Mouse (Mus musculus) ES-E14 (cell line): ENCODE data around the gene Palm. TPM values are rescaled to one million over a fixed set of nuclear protein-coding genes. Genes with fewer than 3 reads are reported as not detected.

ENCODE experiments used
- DNase-seq: peaks from one replicate; pipeline ENCODE4 v3.0.0-alpha.2; 2013; ENCODE audit warnings: low read depth, low spot score
- H3K27ac ChIP-seq: 2 replicates; pipeline ENCODE4 v1.5.1; 2012; ENCODE audit warnings: low read depth, mild to moderate bottlenecking, low read length, moderate library complexity, mixed read lengths; ENCODE audit not compliant: poor library complexity, insufficient read depth, severe bottlenecking
- H3K36me3 ChIP-seq: 2 replicates; pipeline ENCODE4 v1.6.1; 2012; ENCODE audit warnings: mild to moderate bottlenecking, low read length, moderate library complexity, mixed read lengths; ENCODE audit not compliant: control insufficient read depth, poor library complexity, insufficient read depth, severe bottlenecking
- H3K4me1 ChIP-seq, 2 experiments: fragments of 150-350 bp in 1 of 2; sonication (generic) in 1 of 2; 2 replicates each; pipeline ENCODE4 v1.6.1; 2012; ENCODE audit warnings: low read length in 2 of 2, mild to moderate bottlenecking in 1 of 2, mixed read lengths in 1 of 2; ENCODE audit not compliant: control insufficient read depth in 2 of 2, insufficient read depth in 2 of 2, poor library complexity in 1 of 2
- H3K4me3 ChIP-seq, 2 experiments: fragments of 150-350 bp in 1 of 2; sonication (generic) in 1 of 2; 2 replicates each; pipeline ENCODE4 v1.5.1; 2012; ENCODE audit warnings: low read length in 2 of 2, low read depth in 1 of 2, mild to moderate bottlenecking in 1 of 2, mixed read lengths in 1 of 2; ENCODE audit not compliant: insufficient read depth in 1 of 2, poor library complexity in 1 of 2, severe bottlenecking in 1 of 2
- H3K9ac ChIP-seq: 2 replicates; pipeline ENCODE4 v1.6.1; 2012; ENCODE audit warnings: low read depth, mild to moderate bottlenecking, low read length, mixed read lengths; ENCODE audit not compliant: poor library complexity, insufficient read depth, severe bottlenecking
- H3K9me3 ChIP-seq: fragments of 150-350 bp; sonication (generic); 2 replicates; pipeline ENCODE4 v1.6.1; 2012; ENCODE audit warnings: low read depth, mild to moderate bottlenecking, low read length; ENCODE audit not compliant: control insufficient read depth, insufficient read depth
- CHD2 ChIP-seq: IDR thresholded peaks from 2 replicates; pipeline ENCODE4 v1.6.1; 2014; ENCODE audit warnings: mild to moderate bottlenecking, low read depth, low read length, inconsistent platforms
- HCFC1 ChIP-seq: IDR thresholded peaks from 2 replicates; pipeline ENCODE4 v1.6.1; 2012; ENCODE audit warnings: low read length, inconsistent platforms, borderline replicate concordance; ENCODE audit not compliant: insufficient read depth
- MAFK ChIP-seq: IDR thresholded peaks from 2 replicates; pipeline ENCODE4 v1.6.1; 2014; ENCODE audit warnings: mild to moderate bottlenecking, low read depth, low read length, inconsistent platforms; ENCODE audit not compliant: insufficient read depth
- ZC3H11A ChIP-seq: IDR thresholded peaks from 2 replicates; pipeline ENCODE4 v1.6.1; 2012; ENCODE audit warnings: low read depth, mild to moderate bottlenecking, inconsistent platforms, low read length, borderline replicate concordance
- ZNF384 ChIP-seq: IDR thresholded peaks from 2 replicates; pipeline ENCODE4 v1.6.1; 2012; ENCODE audit warnings: low read depth, low read length, inconsistent platforms
- in situ Hi-C, 2 experiments: fragments of 600-800 bp; cut with MboI; formaldehyde crosslinking; loops; one replicate each; pipeline ENCODE4 v1.15.1; 2025; ENCODE audit warnings: low sequenced_read_pairs in 2 of 2, inconsistent platforms in 1 of 2; ENCODE audit not compliant: unreplicated experiment in 2 of 2
- total RNA-seq: library from RNA; depleted of rRNA; stranded (reverse); fragments of 300-350 nt; gene quantifications from 2 replicates; pipeline ENCODE4 v1.2.3, GENCODE M21; 2012

The Palm gene
- total RNA-seq, 1 experiment, result 10.7 TPM

DNA sequence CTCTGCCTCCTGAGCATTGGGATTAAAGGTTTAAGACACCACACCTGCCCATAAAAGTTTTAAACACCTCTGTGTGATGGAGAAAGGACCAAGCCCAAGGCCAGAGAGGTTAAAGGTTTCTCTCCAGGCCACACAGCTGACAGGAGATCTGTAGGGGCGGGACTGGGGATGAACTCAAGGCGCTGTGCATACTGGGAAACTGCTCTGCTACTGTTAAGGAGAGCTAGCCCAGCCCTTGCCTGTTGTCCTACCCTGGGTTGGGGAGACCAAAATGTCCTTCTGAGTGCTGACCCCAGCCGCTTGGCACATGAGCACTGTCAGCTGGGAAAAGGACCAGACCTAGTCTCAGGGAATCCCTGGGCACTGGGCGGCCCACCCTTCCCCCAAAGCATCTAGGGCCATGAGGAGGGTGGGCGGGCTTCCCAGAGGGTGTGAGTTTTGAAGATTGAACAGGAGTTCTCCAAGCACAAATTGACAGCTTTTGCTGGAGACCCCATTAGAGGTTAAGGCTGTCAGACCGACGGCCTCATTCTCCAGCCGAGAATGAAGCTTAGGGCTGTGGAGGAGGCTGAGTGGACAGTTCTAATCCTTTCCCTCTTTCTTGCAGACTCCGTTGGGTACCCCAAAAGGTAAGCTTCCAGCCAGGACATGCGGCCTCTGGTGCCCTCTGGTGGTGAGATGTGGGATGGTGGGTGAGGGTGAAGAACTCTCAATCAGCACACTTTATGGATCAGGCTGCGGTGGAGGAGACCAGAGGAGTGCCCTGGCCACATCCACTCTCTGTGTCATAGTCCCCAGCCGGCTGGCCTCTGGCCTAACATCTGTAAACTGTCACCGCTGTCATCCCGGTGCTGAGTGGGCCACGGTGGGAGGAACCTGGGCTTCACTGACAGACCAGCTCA is 18.6 kb downstream of the Palm start:
- DNase-seq, result peak; percentile 64
- TF ChIP-seq MAFK (no peak), ZC3H11A (no peak; the same call in 1 of the 2 replicates), HCFC1 (no peak), CHD2 (no peak), ZNF384 (no peak)
- in situ Hi-C loops, result no loop called here

DNA sequence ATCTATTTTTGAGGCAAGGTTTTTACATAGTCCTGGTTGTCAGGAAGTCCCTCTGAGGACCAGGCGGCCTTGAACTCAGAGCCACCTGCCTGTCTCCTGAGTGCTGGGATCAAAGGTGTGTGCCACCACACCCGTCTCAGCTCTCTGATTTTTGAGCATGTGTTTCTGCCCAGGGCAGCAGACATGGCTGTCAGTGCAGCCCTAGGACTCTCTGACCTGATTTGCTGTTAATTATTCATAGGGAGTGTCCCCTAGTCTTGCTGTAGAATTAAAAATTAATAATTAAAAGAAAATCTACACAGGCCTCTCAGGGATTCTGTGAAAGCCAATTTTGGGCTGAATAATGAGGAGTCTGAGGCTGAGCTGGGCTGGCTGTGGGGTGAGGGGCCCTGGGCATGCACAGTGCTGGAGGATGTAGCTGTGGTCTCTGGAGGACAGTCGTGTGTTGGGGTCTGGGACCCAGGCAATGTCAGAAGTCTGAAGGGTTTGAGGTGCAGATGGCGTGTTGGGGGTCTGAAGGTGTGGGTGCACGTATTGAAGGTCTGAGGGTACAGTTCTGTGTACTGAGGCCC is 21.0 kb downstream of the Palm start:
- peaks cover 0 to under 1% of the 10 kb centered on the region in 2 experiments; a peak in 1 of 4 replicates for H3K4me1 ChIP-seq
- H3K27ac ChIP-seq, result no peak overlapping the region
- H3K36me3 ChIP-seq, result no peaks in the 10 kb centered on the region
- H3K9ac ChIP-seq, result no peak overlapping the region
- H3K4me3 ChIP-seq, result no peak overlapping the region
- in situ Hi-C loops, result no loop called here
- TF ChIP-seq MAFK (no peak), HCFC1 (no peak), ZNF384 (no peak), ZC3H11A (no peak), CHD2 (no peak)
- H3K9me3 ChIP-seq, result no peaks in the 10 kb centered on the region
- no peak for DNase-seq

More for the DNA sequence above, 18.6 kb downstream of the Palm start:
- Histone ChIP-seq H3K36me3 (no peaks in the 10 kb centered on the region), H3K4me1 (peaks cover 0 to 4% of the 10 kb centered on the region in 2 experiments; a peak in 1 of 4 replicates), H3K9me3 (no peaks in the 10 kb centered on the region), H3K4me3 (no peak overlapping the region), H3K27ac (no peak overlapping the region), H3K9ac (no peak overlapping the region; the same call in 1 of the 2 replicates)

DNA sequence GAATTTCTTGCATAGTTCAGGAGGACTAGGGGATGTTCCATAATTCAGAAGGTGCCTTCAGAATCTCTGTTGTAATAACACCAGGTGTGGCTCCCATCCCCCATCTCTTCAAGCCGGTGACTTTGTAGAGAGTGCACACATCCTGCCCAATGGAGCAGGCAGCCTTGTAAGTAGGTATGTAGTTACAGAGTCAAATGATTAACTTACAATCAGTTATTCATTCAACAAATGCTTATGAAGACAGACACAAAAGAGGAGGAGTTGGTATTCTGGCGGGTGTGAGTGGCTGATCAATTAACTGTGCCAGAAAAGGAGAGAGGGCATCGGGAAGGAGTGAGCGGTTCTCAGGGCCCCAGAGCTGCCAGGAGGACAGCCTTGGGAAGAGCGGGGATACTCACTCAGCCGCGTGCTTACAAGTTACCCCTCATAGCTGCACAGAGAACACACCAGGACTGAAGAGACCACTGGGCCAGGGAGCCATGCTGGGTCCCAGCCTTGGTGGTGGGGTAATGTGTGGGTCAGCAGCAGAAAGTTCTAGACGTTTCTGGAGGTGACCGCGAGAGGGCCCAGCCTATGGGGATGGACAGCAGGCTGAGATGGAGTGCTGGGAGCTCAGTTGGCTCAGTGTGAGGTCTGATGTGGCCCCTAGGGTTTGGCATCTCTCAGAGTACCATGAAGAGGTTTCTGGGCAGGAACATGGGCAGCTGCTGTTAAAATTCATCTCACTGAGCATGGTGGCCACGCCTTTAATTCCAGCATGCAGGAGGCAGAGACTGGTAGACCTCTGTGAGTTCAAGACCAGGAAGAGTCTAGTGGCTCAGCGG is 22.5 kb downstream of the Palm start:
- in situ Hi-C loops, result no loop called here
- H3K27ac ChIP-seq, result no peak overlapping the region
- peaks cover 0 to 11% of the 10 kb centered on the region in 2 experiments; a peak in 2 of 4 replicates for H3K4me1 ChIP-seq
- H3K36me3 ChIP-seq, result no peaks in the 10 kb centered on the region
- H3K4me3 ChIP-seq, result no peak overlapping the region
- DNase-seq, result no peak
- TF ChIP-seq ZNF384 (no peak), MAFK (no peak), HCFC1 (no peak), ZC3H11A (no peak), CHD2 (no peak)
- H3K9me3 ChIP-seq, result no peaks in the 10 kb centered on the region
- no peak overlapping the region for H3K9ac ChIP-seq

DNA sequence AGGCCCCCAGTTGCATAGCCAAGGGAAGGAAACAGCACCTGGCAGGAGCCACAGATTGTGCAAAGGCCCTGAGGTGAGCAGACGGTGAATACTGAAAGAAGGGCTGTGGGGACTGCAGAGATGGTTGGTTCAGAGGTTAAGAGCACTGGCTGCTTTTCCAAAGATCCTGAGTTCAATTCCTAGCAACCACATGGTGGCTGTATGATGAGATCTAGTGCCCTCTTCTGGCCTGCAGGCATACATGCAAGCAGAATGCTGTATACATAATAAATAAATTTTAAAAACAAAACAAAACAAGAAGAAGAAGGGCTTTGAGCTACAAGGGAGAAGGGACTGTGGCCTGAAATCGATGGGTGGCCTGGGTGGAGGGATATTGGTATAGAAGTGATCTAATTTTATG is 23.7 kb downstream of the Palm start:
- in situ Hi-C loops, result no loop called here
- H3K4me3 ChIP-seq, result no peak overlapping the region
- H3K27ac ChIP-seq, result no peak overlapping the region
- H3K4me1 ChIP-seq, result peaks cover 2 to 13% of the 10 kb centered on the region in 2 experiments; a peak in 3 of 4 replicates
- no peak overlapping the region for H3K9ac ChIP-seq
- TF ChIP-seq CHD2 (no peak), ZC3H11A (no peak), HCFC1 (no peak), ZNF384 (no peak), MAFK (no peak)
- H3K36me3 ChIP-seq, result no peaks in the 10 kb centered on the region
- DNase-seq, result no peak
- H3K9me3 ChIP-seq, result no peaks in the 10 kb centered on the region
